Mouse (Mus musculus) liver, embryonic 15.5 days (tissue): ENCODE measurements around the gene Apbb2. TPM values are rescaled to one million over a fixed set of nuclear protein-coding genes. Genes with fewer than 3 reads are reported as not detected.

ENCODE experiments used
- ATAC-seq: fragments of 200-750 bp; cut with Nextera tagmentation; 2 replicates; pipeline ENCODE4 v1.8.0; 2017; ENCODE audit warnings: moderate number of reproducible peaks, mild to moderate bottlenecking, moderate library complexity; ENCODE audit not compliant: insufficient read depth
- H3K27ac ChIP-seq: fragments of 300-500 bp; sonication (generic); replicated peaks from 2 replicates; pipeline ENCODE4 v1.5.1; 2015; ENCODE audit warnings: mild to moderate bottlenecking, inconsistent platforms
- H3K27me3 ChIP-seq: fragments of 300-500 bp; sonication (generic); 2 replicates; pipeline ENCODE4 v1.6.1; 2015; ENCODE audit warnings: mild to moderate bottlenecking, inconsistent platforms
- H3K36me3 ChIP-seq: fragments of 300-500 bp; sonication (generic); replicated peaks from 2 replicates; pipeline ENCODE4 v1.6.1; 2015; ENCODE audit warnings: moderate library complexity, mild to moderate bottlenecking, inconsistent platforms
- H3K4me1 ChIP-seq: fragments of 300-500 bp; sonication (generic); replicated peaks from 2 replicates; pipeline ENCODE4 v1.6.1; 2015; ENCODE audit warnings: inconsistent platforms
- H3K4me2 ChIP-seq: fragments of 300-500 bp; sonication (generic); 2 replicates; pipeline ENCODE4 v1.6.1; 2015; ENCODE audit warnings: moderate library complexity, mild to moderate bottlenecking, inconsistent platforms
- H3K4me3 ChIP-seq: fragments of 300-500 bp; sonication (generic); replicated peaks from 2 replicates; pipeline ENCODE4 v1.5.1; 2015; ENCODE audit warnings: mild to moderate bottlenecking, inconsistent platforms
- H3K9ac ChIP-seq: fragments of 300-500 bp; sonication (generic); 2 replicates; pipeline ENCODE4 v1.6.1; 2015; ENCODE audit warnings: moderate library complexity, mild to moderate bottlenecking, inconsistent platforms
- H3K9me3 ChIP-seq: fragments of 300-500 bp; sonication (generic); replicated peaks from 2 replicates; pipeline ENCODE4 v1.6.1; 2016; ENCODE audit warnings: inconsistent platforms
- WGBS: fragments of 180-500 bp; shearing (Covaris S2); methylation state at CpG from one replicate; pipeline ENCODE4 v1.1.7; 2015; ENCODE audit warnings: mixed read lengths; ENCODE audit not compliant: insufficient replicate concordance; 5-methylcytosine and 5-hydroxymethylcytosine counted together
- polyA plus RNA-seq: library from polyadenylated mRNA; unstranded; fragments of >200 nt; fragmentation: Nextera tagmentation; extraction: Ambion mirVana; gene quantifications from 2 replicates; pipeline ENCODE4 v1.2.1, GENCODE M21; 2015

Gene Apbb2
- polyA plus RNA-seq, 1 experiment from 2014 or later: 4.8 TPM

DNA sequence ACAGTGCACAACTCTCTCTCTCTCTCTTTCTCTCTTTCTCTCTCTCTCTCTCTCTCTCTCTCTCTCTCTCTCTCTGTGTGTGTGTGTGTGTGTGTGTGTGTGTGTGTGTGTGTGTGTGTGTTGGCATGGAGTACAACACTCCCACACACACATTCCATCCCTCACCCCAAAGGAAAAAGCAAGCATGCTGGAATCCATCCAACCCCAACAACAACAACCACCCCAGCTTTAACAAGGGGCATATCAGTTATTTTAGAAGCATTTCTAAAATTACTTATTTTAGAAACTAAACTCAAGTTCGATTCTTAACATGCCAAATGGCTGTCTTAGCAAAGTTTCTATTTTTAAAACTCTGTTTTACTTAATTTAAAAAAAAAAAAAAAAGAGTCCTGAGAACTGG is 68.9 kb downstream of the Apbb2 start:
- H3K4me2 ChIP-seq: no peak overlapping the region
- no peaks in the 10 kb centered on the region for H3K9me3 ChIP-seq
- no peak overlapping the region for H3K4me3 ChIP-seq
- no peak overlapping the region for H3K9ac ChIP-seq
- no peak overlapping the region for H3K27ac ChIP-seq
- H3K27me3 ChIP-seq: no peaks in the 10 kb centered on the region
- no peak for ATAC-seq
- no peaks in the 10 kb centered on the region for H3K4me1 ChIP-seq
- WGBS: 22% methylated on average over 1 of the region's 1 CpGs
- H3K36me3 ChIP-seq: no peaks in the 10 kb centered on the region

DNA sequence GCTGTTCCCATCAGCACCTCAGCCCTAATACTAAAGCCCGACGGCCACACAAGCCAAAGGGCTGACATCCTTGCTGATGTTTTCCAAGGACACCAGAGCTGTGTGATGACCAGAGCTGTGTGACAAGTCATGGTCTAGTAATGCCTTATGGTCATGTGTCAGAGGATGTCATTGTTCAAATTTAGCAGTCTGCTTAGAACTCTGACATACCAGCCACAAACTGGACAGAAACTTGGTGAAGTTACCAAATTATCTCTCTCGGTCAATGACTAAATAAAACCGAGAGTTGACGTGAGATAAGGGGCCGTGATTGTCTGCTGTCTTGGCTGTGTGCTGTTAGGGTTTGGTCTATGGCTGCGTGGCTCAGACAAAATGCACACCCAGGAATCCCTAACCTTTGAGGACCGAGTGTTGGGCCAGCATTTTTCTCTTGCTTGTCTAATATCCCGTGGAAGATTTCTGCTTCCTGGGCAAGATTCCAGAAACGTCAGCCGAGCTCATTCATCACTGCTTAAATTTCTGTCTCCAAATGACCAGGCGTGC is 71.5 kb downstream of the Apbb2 start:
- Histone ChIP-seq H3K36me3 (no peaks in the 10 kb centered on the region), H3K4me3 (no peak overlapping the region), H3K9me3 (no peaks in the 10 kb centered on the region), H3K4me1 (no peaks in the 10 kb centered on the region), H3K4me2 (no peak overlapping the region), H3K9ac (no peak overlapping the region), H3K27ac (no peak overlapping the region), H3K27me3 (no peaks in the 10 kb centered on the region)
- ATAC-seq: no peak
- 60% methylated on average over 12 of the region's 12 CpGs for WGBS

DNA sequence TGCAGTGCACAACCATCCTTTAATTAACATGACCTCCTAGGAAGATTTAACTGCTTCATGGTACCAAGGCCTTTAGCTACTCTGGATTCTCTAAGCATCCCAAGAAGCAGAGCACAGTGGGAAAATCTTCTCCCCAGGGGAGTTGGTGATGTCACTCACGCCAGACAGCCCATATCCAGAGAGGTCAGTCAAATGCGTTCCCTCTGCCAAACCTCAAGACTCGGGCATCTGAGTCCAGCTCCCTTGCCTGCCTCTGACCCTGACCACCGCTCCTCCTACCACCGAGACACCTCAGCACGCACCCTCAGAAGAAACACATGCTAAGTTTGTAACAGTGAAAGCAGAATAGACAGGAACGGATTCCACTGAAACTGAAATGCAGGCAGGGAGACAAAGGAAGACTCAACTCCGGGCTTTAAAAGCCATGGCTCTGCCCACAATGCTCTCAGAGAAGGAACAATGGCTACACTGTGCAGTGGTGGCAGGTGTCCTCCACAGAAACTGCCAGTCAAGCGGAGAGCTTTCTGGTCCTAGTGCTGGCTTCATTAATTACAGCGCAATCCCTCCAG is 72.9 kb downstream of the Apbb2 start:
- no peak overlapping the region for H3K9ac ChIP-seq
- no peak for ATAC-seq
- H3K4me3 ChIP-seq: no peak overlapping the region
- no peaks in the 10 kb centered on the region for H3K36me3 ChIP-seq
- 66% methylated on average over 10 of the region's 10 CpGs for WGBS
- H3K4me1 ChIP-seq: no peaks in the 10 kb centered on the region
- no peak overlapping the region for H3K27ac ChIP-seq
- H3K9me3 ChIP-seq: no peaks in the 10 kb centered on the region
- no peak overlapping the region for H3K4me2 ChIP-seq
- H3K27me3 ChIP-seq: no peaks in the 10 kb centered on the region

DNA sequence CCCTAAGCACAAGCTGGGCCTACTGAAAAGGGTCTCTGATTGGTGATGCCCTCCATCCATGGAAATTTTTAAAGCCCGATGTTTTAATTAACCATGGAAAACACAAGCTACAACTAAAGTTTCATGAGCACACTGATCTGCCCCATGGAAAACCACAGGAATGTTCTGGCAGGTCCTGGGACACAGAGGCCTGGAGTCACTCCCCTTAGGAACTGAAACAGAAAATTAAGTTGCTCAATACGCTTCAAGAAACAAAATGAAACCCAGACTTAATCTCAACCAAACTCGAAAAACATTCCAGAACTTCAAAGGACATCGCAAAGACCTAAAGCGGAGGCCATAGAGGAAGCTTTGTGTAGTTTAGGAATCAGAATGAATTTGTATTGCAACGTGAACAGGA is 74.8 kb downstream of the Apbb2 start:
- no peaks in the 10 kb centered on the region for H3K4me1 ChIP-seq
- no peaks in the 10 kb centered on the region for H3K27me3 ChIP-seq
- H3K4me3 ChIP-seq: no peak overlapping the region
- no peak overlapping the region for H3K9ac ChIP-seq
- ATAC-seq: no peak
- no peak overlapping the region for H3K27ac ChIP-seq
- no peaks in the 10 kb centered on the region for H3K9me3 ChIP-seq
- H3K36me3 ChIP-seq: no peaks in the 10 kb centered on the region
- no peak overlapping the region for H3K4me2 ChIP-seq
- WGBS: 57% methylated on average over 6 of the region's 6 CpGs

DNA sequence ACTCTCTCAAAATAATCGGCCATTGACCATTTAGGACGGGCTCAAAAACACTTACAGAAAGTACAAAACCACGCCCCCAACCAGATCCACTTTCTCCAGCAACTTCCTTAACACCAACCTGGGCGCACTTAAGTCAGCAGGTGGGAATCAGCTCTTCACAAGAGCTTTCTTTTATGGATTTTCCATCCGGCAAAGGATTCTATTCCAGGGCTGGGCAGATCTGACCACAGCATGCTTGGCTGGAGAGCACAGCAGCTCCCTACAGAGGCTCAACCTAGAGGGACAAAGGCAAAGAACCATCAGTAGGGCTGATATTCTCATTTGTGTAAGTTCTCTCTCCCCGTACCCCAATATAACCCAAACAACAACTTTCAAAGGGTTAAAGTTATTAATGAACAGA is 75.2 kb downstream of the Apbb2 start:
- Histone ChIP-seq H3K36me3 (no peaks in the 10 kb centered on the region), H3K4me3 (no peak overlapping the region), H3K9ac (no peak overlapping the region), H3K27ac (no peak overlapping the region), H3K4me2 (no peak overlapping the region), H3K27me3 (no peaks in the 10 kb centered on the region), H3K9me3 (no peaks in the 10 kb centered on the region), H3K4me1 (no peaks in the 10 kb centered on the region)
- ATAC-seq: no peak
- WGBS: 55% methylated on average over 6 of the region's 6 CpGs

DNA sequence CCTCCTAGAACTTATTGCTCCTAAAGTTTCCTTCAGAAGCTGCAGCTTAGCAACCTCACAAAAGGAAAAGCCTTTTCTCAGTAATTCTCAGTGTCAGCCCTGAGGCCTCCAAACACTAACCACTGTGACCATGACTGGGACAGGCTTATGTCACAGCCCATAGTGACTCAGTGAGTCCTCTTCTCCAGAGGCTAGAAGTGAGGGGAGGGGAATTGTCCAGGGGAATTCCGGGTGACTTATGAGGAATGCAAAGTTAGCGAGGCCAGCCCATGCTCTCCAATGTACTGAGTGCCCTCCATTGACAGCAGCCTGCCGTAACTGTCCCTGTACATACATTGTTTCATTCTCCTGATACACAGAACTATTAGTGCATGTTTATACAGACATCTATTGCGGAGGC is 76.1 kb downstream of the Apbb2 start:
- H3K9me3 ChIP-seq: no peaks in the 10 kb centered on the region
- no peak overlapping the region for H3K4me2 ChIP-seq
- no peaks in the 10 kb centered on the region for H3K36me3 ChIP-seq
- ATAC-seq: no peak
- no peak overlapping the region for H3K4me3 ChIP-seq
- H3K9ac ChIP-seq: no peak overlapping the region
- no peaks in the 10 kb centered on the region for H3K4me1 ChIP-seq
- no peaks in the 10 kb centered on the region for H3K27me3 ChIP-seq
- H3K27ac ChIP-seq: no peak overlapping the region
- 76% methylated on average over 4 of the region's 4 CpGs for WGBS

DNA sequence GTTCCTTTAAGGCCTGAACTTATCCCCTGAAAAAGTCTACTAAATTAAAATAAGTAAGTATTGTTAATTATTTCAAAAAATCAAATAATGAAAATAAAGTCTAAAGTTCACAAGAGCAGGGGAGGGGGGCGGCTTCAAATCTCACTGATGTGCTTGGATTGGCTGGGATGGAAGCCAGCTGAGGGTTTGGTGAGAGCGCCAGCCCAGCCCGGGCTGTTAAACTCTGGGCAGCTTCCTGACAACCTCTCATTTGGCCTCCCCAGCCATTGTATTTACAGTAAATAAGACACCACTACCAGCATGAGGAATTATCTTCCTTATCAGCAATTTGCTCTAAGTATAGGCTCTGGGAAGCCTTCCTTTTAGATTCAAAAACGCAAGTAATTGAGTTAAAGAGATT is 77.2 kb downstream of the Apbb2 start:
- Histone ChIP-seq H3K27me3 (no peaks in the 10 kb centered on the region), H3K9ac (no peak overlapping the region), H3K27ac (no peak overlapping the region), H3K36me3 (no peaks in the 10 kb centered on the region), H3K4me3 (no peak overlapping the region), H3K4me1 (0 out of 2 replicates have a peak, but pooled peaks cover 2% of the 10 kb centered on the region), H3K9me3 (no peaks in the 10 kb centered on the region), H3K4me2 (no peak overlapping the region)
- 61% methylated on average over 4 of the region's 4 CpGs for WGBS
- no peak for ATAC-seq

DNA sequence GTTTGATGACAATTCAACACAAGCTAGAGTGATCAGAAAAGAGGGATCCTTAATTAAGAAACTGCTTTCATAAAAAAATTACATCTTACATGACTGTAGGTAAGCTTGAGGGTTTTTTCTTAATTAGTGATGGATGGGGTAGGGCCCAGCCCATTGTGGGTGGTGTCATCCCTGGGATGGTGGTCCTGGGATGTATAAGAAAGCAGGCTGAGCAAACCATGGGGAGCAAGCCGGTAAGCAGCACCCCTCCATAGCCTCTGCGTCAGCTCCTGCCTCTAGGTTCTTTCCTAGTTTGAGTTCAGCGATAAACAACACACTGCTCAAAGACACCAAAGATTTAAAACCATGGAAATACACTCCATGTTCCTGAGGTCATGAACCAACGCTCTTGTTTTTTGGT is 78.3 kb downstream of the Apbb2 start:
- no peak overlapping the region for H3K4me2 ChIP-seq
- no peak overlapping the region for H3K4me3 ChIP-seq
- H3K9ac ChIP-seq: no peak overlapping the region
- H3K27ac ChIP-seq: no peak overlapping the region
- 74% methylated on average over 4 of the region's 4 CpGs for WGBS
- H3K9me3 ChIP-seq: no peaks in the 10 kb centered on the region
- H3K27me3 ChIP-seq: no peaks in the 10 kb centered on the region
- H3K4me1 ChIP-seq: peaks cover 4% of the 10 kb centered on the region; the same call in 1 of the 2 replicates
- H3K36me3 ChIP-seq: no peaks in the 10 kb centered on the region
- ATAC-seq: no peak

DNA sequence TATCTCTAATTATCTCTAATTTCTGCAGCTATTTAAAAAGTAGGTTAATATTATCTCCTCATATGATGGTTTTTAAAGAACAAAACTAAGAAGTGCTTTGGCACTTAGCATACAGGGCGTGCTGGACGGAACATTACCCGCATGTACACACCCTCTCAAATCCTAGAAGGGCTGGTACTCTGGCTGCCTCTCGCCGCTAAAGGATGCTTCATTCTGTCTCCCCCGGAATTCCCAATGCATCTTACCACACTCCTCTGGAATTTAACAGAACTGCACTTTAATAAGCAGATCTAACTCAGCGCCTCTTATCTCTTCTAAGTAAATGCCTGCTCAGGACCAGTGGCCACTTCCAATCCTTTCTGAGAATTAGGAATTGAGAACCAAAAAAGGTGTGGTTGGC is 80.8 kb downstream of the Apbb2 start:
- Histone ChIP-seq H3K9ac (no peak overlapping the region), H3K4me3 (no peak overlapping the region), H3K36me3 (no peaks in the 10 kb centered on the region), H3K27me3 (no peaks in the 10 kb centered on the region), H3K27ac (no peak overlapping the region), H3K4me2 (no peak overlapping the region), H3K9me3 (no peaks in the 10 kb centered on the region), H3K4me1 (peaks cover 12% of the 10 kb centered on the region)
- WGBS: 67% methylated on average over 7 of the region's 7 CpGs
- ATAC-seq: no peak

DNA sequence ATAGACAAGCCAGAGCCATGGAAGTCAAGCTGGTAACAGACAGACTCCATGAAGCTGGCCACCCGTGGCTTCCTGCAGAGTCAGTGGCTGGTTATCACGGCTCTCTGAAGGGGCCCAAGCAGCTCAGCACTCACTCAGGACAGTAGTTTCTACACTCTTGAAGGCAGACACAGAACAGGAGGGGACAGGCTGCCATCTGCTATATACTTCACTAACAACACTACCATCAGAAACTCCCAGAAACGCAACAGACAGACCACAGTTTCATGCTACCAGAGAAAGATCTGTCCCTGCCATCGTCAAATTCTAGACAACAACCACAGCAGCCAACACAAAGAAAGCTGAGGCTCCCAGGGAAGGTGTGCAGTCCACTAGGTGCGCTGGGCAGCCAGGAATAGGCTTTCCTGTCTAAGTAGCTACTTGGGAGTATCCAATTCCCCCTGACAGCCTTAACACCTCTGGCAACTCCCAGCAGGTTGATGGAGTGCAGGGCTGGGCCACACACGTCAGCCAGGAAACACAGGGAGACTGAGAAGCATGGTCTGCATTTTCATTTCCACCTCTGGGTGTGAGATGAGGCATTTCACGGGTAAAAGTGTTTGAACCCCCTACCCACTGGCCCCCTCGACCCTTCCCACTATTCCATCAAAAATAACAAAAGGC is 81.8 kb downstream of the Apbb2 start:
- no peak overlapping the region for H3K4me3 ChIP-seq
- no peaks in the 10 kb centered on the region for H3K9me3 ChIP-seq
- no peak overlapping the region for H3K9ac ChIP-seq
- no peaks in the 10 kb centered on the region for H3K36me3 ChIP-seq
- 33% methylated on average over 8 of the region's 8 CpGs for WGBS
- no peaks in the 10 kb centered on the region for H3K27me3 ChIP-seq
- no peak for ATAC-seq
- no peak overlapping the region for H3K4me2 ChIP-seq
- H3K4me1 ChIP-seq: peaks cover 12% of the 10 kb centered on the region
- no peak overlapping the region for H3K27ac ChIP-seq

DNA sequence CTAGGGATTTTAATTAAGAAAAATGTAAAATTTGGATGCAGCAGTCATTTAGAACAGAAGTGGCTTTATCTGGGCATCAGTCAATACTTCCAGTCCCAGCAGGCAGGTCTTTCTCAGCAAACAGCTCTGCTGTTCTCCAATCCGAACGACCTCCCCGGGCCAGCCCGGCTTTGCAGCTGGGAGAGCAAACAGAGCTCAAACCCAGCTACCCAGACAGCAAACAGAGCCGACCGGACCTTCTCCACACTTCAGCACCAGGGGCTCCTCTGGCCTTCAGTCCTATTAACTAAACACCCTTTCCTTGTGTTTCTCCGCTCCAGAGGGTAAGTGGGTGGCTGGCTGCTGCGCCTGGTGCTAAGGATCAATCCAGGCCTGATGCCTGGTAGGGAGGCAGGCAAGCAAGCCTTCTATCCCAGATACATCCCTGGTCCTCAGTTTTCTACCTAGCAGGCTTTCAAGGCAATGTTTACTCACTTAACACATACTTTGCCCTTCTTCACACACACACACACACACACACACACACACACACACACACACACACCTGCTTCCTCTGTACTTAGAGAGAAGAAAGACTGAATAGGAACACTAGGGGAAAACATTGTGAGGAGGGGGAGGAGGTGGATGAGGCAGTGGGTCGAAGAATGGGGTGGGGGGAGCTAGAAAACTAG is 82.9 kb downstream of the Apbb2 start:
- Histone ChIP-seq H3K4me1 (peaks cover 12% of the 10 kb centered on the region), H3K9ac (no peak overlapping the region), H3K4me2 (peak overlapping the region; percentile 15; the same call in 1 of the 2 replicates), H3K27me3 (no peaks in the 10 kb centered on the region), H3K36me3 (no peaks in the 10 kb centered on the region), H3K4me3 (no peak overlapping the region), H3K27ac (0 out of 2 replicates have a peak overlapping the region, but pooled peaks have one; percentile 14), H3K9me3 (no peaks in the 10 kb centered on the region)
- WGBS: 51% methylated on average over 9 of the region's 9 CpGs
- peak; percentile 63 for ATAC-seq
